Mouse (Mus musculus): Measurements from ENCODE around the gene Efcab12. TPM values are rescaled to one million over a fixed set of nuclear protein-coding genes. Genes with fewer than 3 reads are reported as not detected.
A peak's percentile ranks its signal among the peaks of the same experiment; 100 is the strongest.

Gene Efcab12
- total and polyA plus RNA-seq, 3 experiments = 0.04 to 0.54 (median 0.12) TPM

- TF ChIP-seq ZC3H11A (IDR thresholded peaks at IDR 0.05; ENCODE audit: low read depth, low read length) (no peak), RCOR1 (conservative IDR thresholded peaks at IDR 0.05; ENCODE audit: low read depth, low read length) (no peak), POLR2A (IDR thresholded peaks at IDR 0.05; ENCODE audit: low read depth, low read length) (no peak), USF1 (IDR thresholded peaks at IDR 0.05; ENCODE audit: low read depth, low read length) (no peak), NELFE (IDR thresholded peaks at IDR 0.05; ENCODE audit: low read depth, low read length) (no peak), MEF2A (IDR thresholded peaks at IDR 0.05; ENCODE audit: borderline replicate concordance, low read depth, low read length) (no peak), CTCF (conservative IDR thresholded peaks at IDR 0.05 in 1 of 2, IDR thresholded peaks at IDR 0.05 in 1 of 2; ENCODE audit: low read depth in 2 of 2, low read length in 2 of 2) (no peak)
Observed at GRCm38 (mm10) chr6:115773966-115774413, 64.2 kb downstream of the Efcab12 start (continued).

DNA sequence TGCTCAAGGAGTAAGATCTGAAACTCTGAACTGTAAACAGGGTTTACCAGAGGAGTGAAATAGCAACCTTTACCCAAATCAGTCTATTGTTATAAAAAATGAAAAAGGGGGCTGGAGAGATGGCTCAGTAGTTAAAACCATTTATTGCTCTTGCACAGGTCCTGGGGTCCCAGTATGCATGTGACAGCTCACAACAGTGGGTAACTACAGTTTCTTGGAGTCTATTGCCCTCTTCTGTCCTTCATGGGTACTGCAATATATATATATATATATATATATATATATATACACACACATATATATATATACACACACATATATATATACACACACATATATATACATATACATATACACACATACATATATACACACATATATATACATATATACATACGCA is 65.6 kb downstream of the Efcab12 start:
- H3K9ac ChIP-seq (ENCODE audit: insufficient read depth, low read depth) = no peak overlapping the region
- no peak overlapping the region for H3K27ac ChIP-seq (ENCODE audit: insufficient read depth, low read depth)
- no peaks in the 10 kb centered on the region for H3K27me3 ChIP-seq (replicated peaks)
- no peak for DNase-seq (ENCODE audit: extremely low read depth)
- in situ Hi-C loops (cut with MboI; ENCODE audit: low pct_ligation_motif_present, low pct_unique_long_range_greater_than_20kb, low sequenced_read_pairs) = no loop called here
- dilution Hi-C loops (cut with MboI; ENCODE audit: extremely low pct_ligation_motif_present, extremely low pct_unique_long_range_greater_than_20kb, low sequenced_read_pairs) = no loop called here
- H3K79me2 ChIP-seq (replicated peaks; ENCODE audit: control insufficient read depth, extremely low read depth, insufficient read depth, poor library complexity, severe bottlenecking) = peaks cover 4% of the 10 kb centered on the region
- no peak overlapping the region for H3K4me2 ChIP-seq (ENCODE audit: insufficient read depth, low read depth, poor library complexity, severe bottlenecking)
- TF ChIP-seq NELFE (IDR thresholded peaks at IDR 0.05; ENCODE audit: low read depth, low read length) = no peak
- peak in 1 of 2 experiments; percentile 44; a peak in 2 of 4 replicates for TF ChIP-seq CTCF (conservative IDR thresholded peaks at IDR 0.05 in 1 of 2, IDR thresholded peaks at IDR 0.05 in 1 of 2; ENCODE audit: low read depth in 2 of 2, low read length in 2 of 2)
- no peak for TF ChIP-seq TBP (conservative IDR thresholded peaks at IDR 0.05; ENCODE audit: low read depth, low read length)
- no peak for TF ChIP-seq GABPA (IDR thresholded peaks at IDR 0.05; ENCODE audit: insufficient replicate concordance, low read depth, low read length)
- TF ChIP-seq BHLHE40 (IDR thresholded peaks at IDR 0.05; ENCODE audit: low read depth, low read length) = no peak
- TF ChIP-seq RAD21 (IDR thresholded peaks at IDR 0.05; ENCODE audit: low read depth, low read length) = peak; percentile 39
- H3K4me3 ChIP-seq (replicated peaks in 1 of 3; ENCODE audit: low read depth in 2 of 3, low read length in 2 of 3, poor library complexity in 1 of 3) = no peak overlapping the region
- no peaks in the 10 kb centered on the region for H3K9me3 ChIP-seq (replicated peaks; ENCODE audit: low read length)
- peaks cover 6 to 24% of the 10 kb centered on the region in 2 experiments for H3K4me1 ChIP-seq (ENCODE audit: control insufficient read depth in 1 of 2, insufficient read depth in 2 of 2)
- peaks cover 0 to 6% of the 10 kb centered on the region in 2 experiments for H3K36me3 ChIP-seq (replicated peaks in 1 of 2; ENCODE audit: control insufficient read depth in 1 of 2, insufficient read depth in 1 of 2, low read length in 1 of 2)

- TF ChIP-seq JUN (IDR thresholded peaks at IDR 0.05; ENCODE audit: insufficient read depth, low read depth, low read length) (no peak), MEF2A (IDR thresholded peaks at IDR 0.05; ENCODE audit: borderline replicate concordance, low read depth, low read length) (no peak), CHD2 (IDR thresholded peaks at IDR 0.05; ENCODE audit: low read length) (no peak), ZNF384 (IDR thresholded peaks at IDR 0.05; ENCODE audit: low read depth, low read length) (no peak), MAX (IDR thresholded peaks at IDR 0.05; ENCODE audit: low read length) (no peak), MXI1 (IDR thresholded peaks at IDR 0.05; ENCODE audit: low read depth, low read length) (no peak), MAFK (IDR thresholded peaks at IDR 0.05; ENCODE audit: insufficient replicate concordance, low read length) (no peak), ZC3H11A (IDR thresholded peaks at IDR 0.05; ENCODE audit: low read depth, low read length) (no peak), ETS1 (conservative IDR thresholded peaks at IDR 0.05; ENCODE audit: low read depth, low read length) (no peak), GABPA (IDR thresholded peaks at IDR 0.05; ENCODE audit: insufficient replicate concordance, low read depth, low read length) (no peak), POLR2A (IDR thresholded peaks at IDR 0.05; ENCODE audit: low read depth, low read length) (no peak), BHLHE40 (IDR thresholded peaks at IDR 0.05; ENCODE audit: low read depth, low read length) (no peak), ZMIZ1 (IDR thresholded peaks at IDR 0.05; ENCODE audit: low read depth, low read length) (no peak)
- no peaks in the 10 kb centered on the region for H3K27me3 ChIP-seq (replicated peaks)
- DNase-seq (ENCODE audit: extremely low read depth) = no peak
- no peak overlapping the region for H3K4me3 ChIP-seq (replicated peaks in 1 of 3; ENCODE audit: low read depth in 2 of 3, low read length in 2 of 3, poor library complexity in 1 of 3)
- no peak overlapping the region for H3K9ac ChIP-seq (ENCODE audit: insufficient read depth, low read depth)
- in situ Hi-C loops (cut with MboI; ENCODE audit: low pct_ligation_motif_present, low pct_unique_long_range_greater_than_20kb, low sequenced_read_pairs) = no loop called here
- no peak overlapping the region for H3K4me2 ChIP-seq (ENCODE audit: insufficient read depth, low read depth, poor library complexity, severe bottlenecking)
- no peak overlapping the region for H3K27ac ChIP-seq (ENCODE audit: insufficient read depth, low read depth)
- H3K9me3 ChIP-seq (replicated peaks; ENCODE audit: low read length) = no peaks in the 10 kb centered on the region
- H3K36me3 ChIP-seq (replicated peaks in 1 of 2; ENCODE audit: control insufficient read depth in 1 of 2, insufficient read depth in 1 of 2, low read length in 1 of 2) = peaks cover 0 to 5% of the 10 kb centered on the region in 2 experiments
- dilution Hi-C loops (cut with MboI; ENCODE audit: extremely low pct_ligation_motif_present, extremely low pct_unique_long_range_greater_than_20kb, low sequenced_read_pairs) = no loop called here
- H3K4me1 ChIP-seq (ENCODE audit: control insufficient read depth in 1 of 2, insufficient read depth in 2 of 2) = peaks cover 6 to 24% of the 10 kb centered on the region in 2 experiments
- H3K79me2 ChIP-seq (replicated peaks; ENCODE audit: control insufficient read depth, extremely low read depth, insufficient read depth, poor library complexity, severe bottlenecking) = peaks cover 4% of the 10 kb centered on the region
Observed at GRCm38 (mm10) chr6:115772201-115772600, 66.0 kb downstream of the Efcab12 start.

Measured in CH12.LX (cell line).